Mouse (Mus musculus): Measurements from ENCODE around the gene Txndc9.

The Txndc9 gene

GRCm38 (mm10) chr1:37971520-37971919 is 26.2 kb downstream of the Txndc9 start:
- DNase-seq = no peak

DNA sequence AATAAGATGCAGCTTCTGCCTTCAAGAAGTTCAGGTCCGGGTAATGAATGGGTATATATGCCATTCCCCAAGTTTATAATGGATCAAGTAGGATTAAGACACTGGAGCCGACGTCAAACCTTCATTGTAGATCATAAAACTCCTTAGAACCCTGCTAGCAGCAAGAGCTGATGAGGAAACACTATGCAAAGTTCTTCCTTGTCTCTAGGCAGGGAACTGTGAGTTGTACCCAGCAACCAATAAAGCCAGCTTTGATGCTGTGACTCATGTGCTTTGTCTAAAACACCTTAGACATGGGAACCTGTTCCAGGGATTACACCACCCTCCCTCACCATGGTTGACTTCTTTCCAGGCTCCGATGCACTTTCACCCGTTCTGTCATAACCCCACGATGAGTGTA is 28.9 kb downstream of the Txndc9 start:
- DNase-seq = no peak

- no peak for DNase-seq
Observed at GRCm38 (mm10) chr1:37965571-37965970, 32.1 kb downstream of the Txndc9 start.

DNA sequence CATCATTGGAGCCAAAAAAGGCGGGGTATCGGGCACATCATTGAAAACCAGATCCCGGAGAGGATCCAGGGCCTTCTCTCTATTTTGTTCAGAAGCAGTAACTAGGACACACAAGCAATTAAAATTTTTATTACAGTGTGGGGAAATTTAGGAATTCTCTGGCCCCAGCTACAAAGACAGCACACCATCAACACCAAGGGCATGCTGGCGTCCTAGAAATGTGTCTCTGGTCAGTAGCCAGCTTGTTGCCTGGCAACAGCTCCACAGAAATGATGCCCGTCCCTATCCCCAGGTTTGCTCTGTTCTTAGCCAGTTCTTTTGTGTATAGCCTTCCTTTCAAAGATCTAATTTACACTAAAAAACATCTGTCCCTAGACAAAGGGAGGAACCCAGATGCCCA is 38.2 kb downstream of the Txndc9 start:
- no peak for DNase-seq

DNA sequence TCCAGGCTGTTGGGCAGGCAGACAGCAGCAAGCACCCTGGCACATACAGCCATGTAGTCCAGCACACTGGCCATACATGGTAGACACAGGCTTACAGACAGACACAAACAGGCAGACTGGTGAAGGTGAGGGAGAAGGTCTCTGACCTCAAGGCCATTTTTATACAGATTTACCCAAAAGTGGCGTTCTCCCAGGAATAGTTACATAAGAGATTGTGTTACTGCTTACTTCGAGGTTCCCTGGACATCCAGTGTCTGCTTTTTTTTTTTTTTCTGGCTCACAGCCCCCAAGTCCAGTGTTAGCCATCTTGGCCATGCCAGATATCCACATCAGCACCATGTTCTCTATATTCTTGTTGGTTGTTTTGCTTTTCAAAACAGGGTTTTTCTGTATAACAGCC is 39.2 kb downstream of the Txndc9 start:
- DNase-seq = no peak

GRCm38 (mm10) chr1:37957659-37958058 is 40.0 kb downstream of the Txndc9 start, which contains the start of gene Lyg1:
Gene Lyg1 (minus strand): TSS chr1:37957759.
- no peak for DNase-seq

GRCm38 (mm10) chr1:37956690-37957431 is 40.8 kb downstream of the Txndc9 start:
- no peak for DNase-seq

DNA sequence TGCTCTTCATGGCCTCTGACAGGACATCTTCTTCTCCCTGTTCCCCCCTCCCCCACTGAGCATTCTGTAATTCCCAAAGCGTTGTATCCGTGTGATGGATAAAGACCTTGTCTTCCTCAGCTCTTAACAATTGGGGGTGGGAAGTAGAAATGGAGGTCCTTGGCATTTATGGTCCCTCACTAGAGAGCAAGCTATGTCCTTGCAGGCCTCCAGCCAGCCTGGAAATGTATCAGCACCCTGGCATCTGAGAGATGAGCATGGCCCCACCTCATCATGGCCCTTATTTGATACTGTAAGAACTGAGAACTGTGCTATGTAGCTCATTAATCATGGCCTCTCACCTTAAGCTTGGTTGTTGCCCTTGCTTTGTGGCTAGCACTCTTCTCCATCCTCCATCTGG is 42.4 kb downstream of the Txndc9 start:
- no peak for DNase-seq

- DNase-seq = no peak
Observed at GRCm38 (mm10) chr1:37954786-37955185, 42.9 kb downstream of the Txndc9 start.

DNA sequence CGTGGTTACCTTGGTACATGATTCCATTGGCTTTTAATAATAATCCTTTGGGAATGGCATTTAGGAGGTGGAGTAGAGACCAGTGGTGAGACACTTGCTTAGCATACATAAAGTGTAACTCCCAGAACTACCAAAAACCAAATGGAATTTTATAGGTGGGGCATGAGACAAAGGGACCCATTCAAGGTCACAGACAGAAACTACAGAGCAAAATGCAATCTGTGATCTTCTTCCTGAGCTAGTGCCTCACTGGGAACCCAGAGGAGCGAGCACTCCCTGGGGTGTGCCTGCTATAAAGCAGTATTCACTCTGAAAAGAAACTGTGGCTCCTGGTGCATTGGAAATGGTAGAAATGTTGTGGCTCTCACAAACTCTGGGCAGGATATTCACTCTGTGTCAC is 48.8 kb downstream of the Txndc9 start:
- DNase-seq = no peak
